Mouse (Mus musculus) cerebellum, postnatal 10 days (tissue): ENCODE measurements around the gene 9430097D07Rik.
A peak's percentile ranks its signal among the peaks of the same experiment; 100 is the strongest.

ENCODE experiments used
- DNase-seq, 2 experiments: peaks; one replicate each; pipeline ENCODE4 v3.0.0; 2021; ENCODE audit warnings: mixed read lengths in 2 of 2

The 9430097D07Rik gene

GRCm38 (mm10) chr2:32575586-32576160, at the start of gene 9430097D07Rik:
TSS of gene 9430097D07Rik (minus strand) at chr2:32575684.
- peak; percentile 84 to 88 for DNase-seq

- DNase-seq = no peak
These were observed 48.7 kb upstream of the 9430097D07Rik start for GRCm38 (mm10) chr2:32624111-32624748.

GRCm38 (mm10) chr2:32621517-32621859, 46.0 kb upstream of the 9430097D07Rik start, which contains the start of gene Ak1:
TSS of gene Ak1 (plus strand) at chr2:32621758.
- no peak for DNase-seq

- peak in 1 of 2 experiments; percentile 62 for DNase-seq
These were observed 45.4 kb upstream of the 9430097D07Rik start for GRCm38 (mm10) chr2:32620682-32621516.

GRCm38 (mm10) chr2:32618051-32618450, 42.6 kb upstream of the 9430097D07Rik start:
- no peak for DNase-seq

GRCm38 (mm10) chr2:32617601-32618000, 42.1 kb upstream of the 9430097D07Rik start:
- peak; percentile 56 to 71 for DNase-seq

- no peak for DNase-seq
These were observed 41.6 kb upstream of the 9430097D07Rik start for GRCm38 (mm10) chr2:32617109-32617508.

- no peak for DNase-seq
These were observed 36.8 kb upstream of the 9430097D07Rik start for GRCm38 (mm10) chr2:32612274-32612673.

- peak in 1 of 2 experiments; percentile 53 for DNase-seq
These were observed 35.2 kb upstream of the 9430097D07Rik start for GRCm38 (mm10) chr2:32610610-32611229.

- DNase-seq = no peak
These were observed 33.4 kb upstream of the 9430097D07Rik start for GRCm38 (mm10) chr2:32608778-32609435.

GRCm38 (mm10) chr2:32608141-32608777, 32.8 kb upstream of the 9430097D07Rik start:
- DNase-seq = peak; percentile 67 to 68

GRCm38 (mm10) chr2:32607262-32607947, 31.9 kb upstream of the 9430097D07Rik start:
- DNase-seq = peak; percentile 66 to 68

- peak; percentile 91 to 94 for DNase-seq
These were observed 31.0 kb upstream of the 9430097D07Rik start for GRCm38 (mm10) chr2:32606161-32607142.

- peak in 1 of 2 experiments; percentile 32 for DNase-seq
These were observed 29.1 kb upstream of the 9430097D07Rik start for GRCm38 (mm10) chr2:32604631-32605030.

GRCm38 (mm10) chr2:32602600-32603054, 27.1 kb upstream of the 9430097D07Rik start:
- peak; percentile 96 to 98 for DNase-seq

- DNase-seq = peak; percentile 69 to 71
These were observed 26.1 kb upstream of the 9430097D07Rik start for GRCm38 (mm10) chr2:32601417-32602065.

GRCm38 (mm10) chr2:32599409-32599808, 23.9 kb upstream of the 9430097D07Rik start, which contains the start of gene St6galnac6:
TSS of gene St6galnac6 (plus strand) at chr2:32599709.
- no peak for DNase-seq

GRCm38 (mm10) chr2:32598506-32598905, 23.0 kb upstream of the 9430097D07Rik start:
- peak; percentile 88 to 92 for DNase-seq

- no peak for DNase-seq
These were observed 22.2 kb upstream of the 9430097D07Rik start for GRCm38 (mm10) chr2:32597699-32598098.
